Mouse (Mus musculus): ENCODE data around the gene Tns3. TPM values are rescaled to one million over a fixed set of nuclear protein-coding genes. Genes with fewer than 3 reads are reported as not detected.
A peak's percentile ranks its signal among the peaks of the same experiment; 100 is the strongest.

Gene Tns3
- polyA plus RNA-seq, 1 experiment from 2014 or later = 58.1 TPM

GRCm38 (mm10) chr11:8479858-8480257, 184.5 kb downstream of the Tns3 start:
- no peak overlapping the region for H3K4me2 ChIP-seq (ENCODE audit: low read depth, low read length)
- no peak overlapping the region for H3K9ac ChIP-seq (ENCODE audit: low read length)
- 78% methylated on average over 2 of the region's 2 CpGs for WGBS
- H3K4me1 ChIP-seq (replicated peaks; ENCODE audit: control insufficient read depth, insufficient read depth, low read length) = peaks cover 22% of the 10 kb centered on the region
- H3K27ac ChIP-seq (ENCODE audit: low read length) = no peak overlapping the region
- no peak overlapping the region for H3K4me3 ChIP-seq (ENCODE audit: low read length)
- peaks cover 23% of the 10 kb centered on the region for H3K36me3 ChIP-seq (ENCODE audit: control insufficient read depth, insufficient read depth, low read length)
- no peaks in the 10 kb centered on the region for H3K27me3 ChIP-seq (ENCODE audit: control insufficient read depth, insufficient read depth, low read depth, low read length)
- ATAC-seq (ENCODE audit: low read depth) = no peak
- H3K9me3 ChIP-seq (ENCODE audit: control insufficient read depth, low read length) = no peaks in the 10 kb centered on the region

GRCm38 (mm10) chr11:8479313-8479712, 185.0 kb downstream of the Tns3 start:
- no peak for ATAC-seq (ENCODE audit: low read depth)
- Histone ChIP-seq H3K4me2 (ENCODE audit: low read depth, low read length) (no peak overlapping the region), H3K27me3 (ENCODE audit: control insufficient read depth, insufficient read depth, low read depth, low read length) (no peaks in the 10 kb centered on the region), H3K9me3 (ENCODE audit: control insufficient read depth, low read length) (no peaks in the 10 kb centered on the region), H3K4me3 (ENCODE audit: low read length) (no peak overlapping the region), H3K27ac (ENCODE audit: low read length) (no peak overlapping the region), H3K36me3 (ENCODE audit: control insufficient read depth, insufficient read depth, low read length) (peaks cover 23% of the 10 kb centered on the region), H3K4me1 (replicated peaks; ENCODE audit: control insufficient read depth, insufficient read depth, low read length) (peaks cover 18% of the 10 kb centered on the region), H3K9ac (ENCODE audit: low read length) (no peak overlapping the region)
- 92% methylated on average over 7 of the region's 7 CpGs for WGBS

GRCm38 (mm10) chr11:8473616-8474015, 190.7 kb downstream of the Tns3 start:
- Histone ChIP-seq H3K9ac (ENCODE audit: low read length) (no peak overlapping the region), H3K27me3 (ENCODE audit: control insufficient read depth, insufficient read depth, low read depth, low read length) (no peaks in the 10 kb centered on the region), H3K4me3 (ENCODE audit: low read length) (no peak overlapping the region), H3K4me1 (replicated peaks; ENCODE audit: control insufficient read depth, insufficient read depth, low read length) (peaks cover 40% of the 10 kb centered on the region), H3K9me3 (ENCODE audit: control insufficient read depth, low read length) (no peaks in the 10 kb centered on the region), H3K27ac (ENCODE audit: low read length) (peak overlapping the region; percentile 60), H3K36me3 (ENCODE audit: control insufficient read depth, insufficient read depth, low read length) (peaks cover 19% of the 10 kb centered on the region), H3K4me2 (ENCODE audit: low read depth, low read length) (peak overlapping the region; percentile 0; the same call in 1 of the 2 replicates)
- 44% methylated on average over 5 of the region's 5 CpGs for WGBS
- peak; percentile 44; the same call in 1 of the 2 replicates for ATAC-seq (ENCODE audit: low read depth)

GRCm38 (mm10) chr11:8472439-8472838, 191.9 kb downstream of the Tns3 start:
- H3K9ac ChIP-seq (ENCODE audit: low read length) = no peak overlapping the region
- H3K4me1 ChIP-seq (replicated peaks; ENCODE audit: control insufficient read depth, insufficient read depth, low read length) = peaks cover 49% of the 10 kb centered on the region
- H3K4me3 ChIP-seq (ENCODE audit: low read length) = no peak overlapping the region
- H3K4me2 ChIP-seq (ENCODE audit: low read depth, low read length) = no peak overlapping the region
- no peaks in the 10 kb centered on the region for H3K27me3 ChIP-seq (ENCODE audit: control insufficient read depth, insufficient read depth, low read depth, low read length)
- ATAC-seq (ENCODE audit: low read depth) = no peak
- WGBS = 36% methylated on average over 12 of the region's 12 CpGs
- H3K9me3 ChIP-seq (ENCODE audit: control insufficient read depth, low read length) = no peaks in the 10 kb centered on the region
- H3K27ac ChIP-seq (ENCODE audit: low read length) = peak overlapping the region; percentile 60
- peaks cover 9% of the 10 kb centered on the region for H3K36me3 ChIP-seq (ENCODE audit: control insufficient read depth, insufficient read depth, low read length)

GRCm38 (mm10) chr11:8471535-8471934, 192.8 kb downstream of the Tns3 start:
- ATAC-seq (ENCODE audit: low read depth) = no peak

GRCm38 (mm10) chr11:8469537-8469936, 194.8 kb downstream of the Tns3 start:
- no peak for ATAC-seq (ENCODE audit: low read depth)
- no peak overlapping the region for H3K4me3 ChIP-seq (ENCODE audit: low read length)
- peak overlapping the region; percentile 77 for H3K4me2 ChIP-seq (ENCODE audit: low read depth, low read length)
- WGBS = 25% methylated on average over 9 of the region's 9 CpGs
- no peaks in the 10 kb centered on the region for H3K36me3 ChIP-seq (ENCODE audit: control insufficient read depth, insufficient read depth, low read length)
- H3K27me3 ChIP-seq (ENCODE audit: control insufficient read depth, insufficient read depth, low read depth, low read length) = no peaks in the 10 kb centered on the region
- H3K4me1 ChIP-seq (replicated peaks; ENCODE audit: control insufficient read depth, insufficient read depth, low read length) = peaks cover 66% of the 10 kb centered on the region
- no peaks in the 10 kb centered on the region for H3K9me3 ChIP-seq (ENCODE audit: control insufficient read depth, low read length)
- peak overlapping the region; percentile 84 for H3K9ac ChIP-seq (ENCODE audit: low read length)
- H3K27ac ChIP-seq (ENCODE audit: low read length) = peak overlapping the region; percentile 98

More at GRCm38 (mm10) chr11:8471535-8471934, 192.8 kb downstream of the Tns3 start:
- Histone ChIP-seq H3K27me3 (ENCODE audit: control insufficient read depth, insufficient read depth, low read depth, low read length) (no peaks in the 10 kb centered on the region), H3K9me3 (ENCODE audit: control insufficient read depth, low read length) (no peaks in the 10 kb centered on the region), H3K27ac (ENCODE audit: low read length) (no peak overlapping the region; the same call in 1 of the 2 replicates), H3K36me3 (ENCODE audit: control insufficient read depth, insufficient read depth, low read length) (peaks cover 4% of the 10 kb centered on the region), H3K4me3 (ENCODE audit: low read length) (no peak overlapping the region), H3K4me1 (replicated peaks; ENCODE audit: control insufficient read depth, insufficient read depth, low read length) (peaks cover 56% of the 10 kb centered on the region), H3K9ac (ENCODE audit: low read length) (no peak overlapping the region), H3K4me2 (ENCODE audit: low read depth, low read length) (no peak overlapping the region)
- WGBS = 96% methylated on average over 3 of the region's 3 CpGs

- Histone ChIP-seq H3K27me3 (ENCODE audit: control insufficient read depth, insufficient read depth, low read depth, low read length) (no peaks in the 10 kb centered on the region), H3K27ac (ENCODE audit: low read length) (peak overlapping the region; percentile 98), H3K4me1 (replicated peaks; ENCODE audit: control insufficient read depth, insufficient read depth, low read length) (peaks cover 66% of the 10 kb centered on the region), H3K9ac (ENCODE audit: low read length) (peak overlapping the region; percentile 84), H3K4me3 (ENCODE audit: low read length) (peak overlapping the region; percentile 68), H3K36me3 (ENCODE audit: control insufficient read depth, insufficient read depth, low read length) (no peaks in the 10 kb centered on the region), H3K9me3 (ENCODE audit: control insufficient read depth, low read length) (no peaks in the 10 kb centered on the region), H3K4me2 (ENCODE audit: low read depth, low read length) (peak overlapping the region; percentile 77)
- ATAC-seq (ENCODE audit: low read depth) = peak; percentile 91
- WGBS = 1% methylated on average over 29 of the region's 33 CpGs
These were observed 195.9 kb downstream of the Tns3 start for GRCm38 (mm10) chr11:8468161-8469091.

- H3K4me3 ChIP-seq (ENCODE audit: low read length) = peak overlapping the region; percentile 68
- H3K4me1 ChIP-seq (replicated peaks; ENCODE audit: control insufficient read depth, insufficient read depth, low read length) = peaks cover 66% of the 10 kb centered on the region
- peak; percentile 13 for ATAC-seq (ENCODE audit: low read depth)
- H3K27ac ChIP-seq (ENCODE audit: low read length) = peak overlapping the region; percentile 98
- H3K36me3 ChIP-seq (ENCODE audit: control insufficient read depth, insufficient read depth, low read length) = peaks cover 5% of the 10 kb centered on the region
- H3K9ac ChIP-seq (ENCODE audit: low read length) = peak overlapping the region; percentile 84
- 13% methylated on average over 13 of the region's 13 CpGs for WGBS
- H3K9me3 ChIP-seq (ENCODE audit: control insufficient read depth, low read length) = no peaks in the 10 kb centered on the region
- peak overlapping the region; percentile 77 for H3K4me2 ChIP-seq (ENCODE audit: low read depth, low read length)
- no peaks in the 10 kb centered on the region for H3K27me3 ChIP-seq (ENCODE audit: control insufficient read depth, insufficient read depth, low read depth, low read length)
These were observed 196.8 kb downstream of the Tns3 start for GRCm38 (mm10) chr11:8467403-8468160.

- 50% methylated on average over 2 of the region's 2 CpGs for WGBS
- H3K4me2 ChIP-seq (ENCODE audit: low read depth, low read length) = peak overlapping the region; percentile 15
- H3K4me1 ChIP-seq (replicated peaks; ENCODE audit: control insufficient read depth, insufficient read depth, low read length) = peaks cover 62% of the 10 kb centered on the region
- H3K27me3 ChIP-seq (ENCODE audit: control insufficient read depth, insufficient read depth, low read depth, low read length) = no peaks in the 10 kb centered on the region
- ATAC-seq (ENCODE audit: low read depth) = no peak
- H3K9me3 ChIP-seq (ENCODE audit: control insufficient read depth, low read length) = no peaks in the 10 kb centered on the region
- H3K4me3 ChIP-seq (ENCODE audit: low read length) = no peak overlapping the region
- peaks cover 10% of the 10 kb centered on the region for H3K36me3 ChIP-seq (ENCODE audit: control insufficient read depth, insufficient read depth, low read length)
- 0 out of 2 replicates have a peak overlapping the region, but pooled peaks have one; percentile 10 for H3K27ac ChIP-seq (ENCODE audit: low read length)
- H3K9ac ChIP-seq (ENCODE audit: low read length) = no peak overlapping the region
These were observed 200.5 kb downstream of the Tns3 start for GRCm38 (mm10) chr11:8463866-8464265.
